Mouse (Mus musculus) left cerebral cortex, postnatal 36 days (tissue): ENCODE measurements around the gene Rad17. TPM values are rescaled to one million over a fixed set of nuclear protein-coding genes. Genes with fewer than 3 reads are reported as not detected.

ENCODE experiments used
- DNase-seq, 2 experiments: peaks; one replicate each; pipeline ENCODE4 v3.0.0; 2021 to 2022; ENCODE audit warnings: low spot score in 2 of 2, mixed read lengths in 1 of 2
- intact Hi-C: fragments of 180-260 bp; cut with DNase I; formaldehyde crosslinking; loops from one replicate; pipeline ENCODE4 v1.15.1; 2025
- total RNA-seq, 2 experiments: library from RNA; stranded (reverse); gene quantifications; 2 replicates each; pipeline ENCODE4 v1.2.3; 2021

The Rad17 gene
- 10 to 100 TPM; 12.7 to 15.0 TPM for total RNA-seq

GRCm38 (mm10) chr13:100650550-100651438, at the start of gene Rad17, which contains the start of gene Ak6:
Gene Rad17, minus strand, starts transcription at chr13:100651051.
Gene Ak6, plus strand, starts transcription at chr13:100650979.
- DNase-seq: peak; percentile 96 to 97
- intact Hi-C loops: loop anchor here (5.0 to 10.0 kb wide), 4 partner anchors 82 to 1306 kb away; partner anchors contain the start of genes Bdp1, Cdk7, Gtf2h2 and Mrps27

GRCm38 (mm10) chr13:100698866-100699265, 48.0 kb upstream of the Rad17 start:
- intact Hi-C loops: no loop called here

GRCm38 (mm10) chr13:100697541-100697940, 46.7 kb upstream of the Rad17 start:
- DNase-seq: no peak
- intact Hi-C loops: no loop called here

More at GRCm38 (mm10) chr13:100698866-100699265, 48.0 kb upstream of the Rad17 start:
- DNase-seq: no peak

GRCm38 (mm10) chr13:100687513-100687912, 36.7 kb upstream of the Rad17 start:
- intact Hi-C loops: no loop called here
- DNase-seq: no peak

GRCm38 (mm10) chr13:100684355-100684754, 33.5 kb upstream of the Rad17 start:
- intact Hi-C loops: no loop called here
- DNase-seq: no peak

- no peak for DNase-seq
- intact Hi-C loops: no loop called here
These were observed 32.0 kb upstream of the Rad17 start for GRCm38 (mm10) chr13:100682837-100683236.

GRCm38 (mm10) chr13:100681615-100682014, 30.8 kb upstream of the Rad17 start:
- DNase-seq: no peak
- intact Hi-C loops: no loop called here

GRCm38 (mm10) chr13:100675936-100676635, 25.2 kb upstream of the Rad17 start:
- no peak for DNase-seq
- intact Hi-C loops: no loop called here

GRCm38 (mm10) chr13:100670181-100670741, 19.4 kb upstream of the Rad17 start:
- no peak for DNase-seq
- intact Hi-C loops: no loop called here

GRCm38 (mm10) chr13:100669291-100670022, 18.6 kb upstream of the Rad17 start, which contains the start of gene Ccdc125:
Gene Ccdc125, plus strand, starts transcription at chr13:100669717.
- intact Hi-C loops: no loop called here

GRCm38 (mm10) chr13:100659864-100660456, 9.1 kb upstream of the Rad17 start:
- peak; percentile 26 to 31 for DNase-seq

More at GRCm38 (mm10) chr13:100669291-100670022, 18.6 kb upstream of the Rad17 start, which contains the start of gene Ccdc125:
- no peak for DNase-seq

GRCm38 (mm10) chr13:100658091-100658490, 7.2 kb upstream of the Rad17 start:
- no peak for DNase-seq
- intact Hi-C loops: loop anchor here (10.0 kb wide), 2 partner anchors 553 to 1313 kb away; partner anchors contain the start of genes Bdp1, Mrps27, Ptcd2 and Serf1

More at GRCm38 (mm10) chr13:100659864-100660456, 9.1 kb upstream of the Rad17 start:
- intact Hi-C loops: loop anchor here (10.0 kb wide), 2 partner anchors 555 to 1315 kb away; partner anchors contain the start of genes Bdp1, Mrps27, Ptcd2 and Serf1

- intact Hi-C loops: loop anchor here (5.0 to 10.0 kb wide), 4 partner anchors 81 to 1307 kb away; partner anchors contain the start of genes Bdp1, Cdk7, Gtf2h2 and Mrps27
- no peak for DNase-seq
These were observed 762 bp upstream of the Rad17 start, which contains the start of gene Taf9 for GRCm38 (mm10) chr13:100651439-100652186. Gene Taf9, plus strand, starts transcription at chr13:100651579.

- intact Hi-C loops: loop anchor here (5.0 kb wide), 1 partner anchor 521 kb away; no protein-coding TSS in a partner anchor
These were observed 2.6 kb downstream of the Rad17 start for GRCm38 (mm10) chr13:100648223-100648622.

GRCm38 (mm10) chr13:100642471-100643209, 8.2 kb downstream of the Rad17 start:
- intact Hi-C loops: no loop called here
- no peak for DNase-seq

More at GRCm38 (mm10) chr13:100648223-100648622, 2.6 kb downstream of the Rad17 start:
- DNase-seq: no peak

- intact Hi-C loops: no loop called here
These were observed 16.7 kb downstream of the Rad17 start for GRCm38 (mm10) chr13:100634106-100634691.

GRCm38 (mm10) chr13:100622241-100622640, 28.6 kb downstream of the Rad17 start:
- no peak for DNase-seq
- intact Hi-C loops: no loop called here

More at GRCm38 (mm10) chr13:100634106-100634691, 16.7 kb downstream of the Rad17 start:
- no peak for DNase-seq
